Mouse (Mus musculus) CH12.LX (cell line): ENCODE results near the gene Drc1. TPM values are rescaled to one million over a fixed set of nuclear protein-coding genes. Genes with fewer than 3 reads are reported as not detected.

ENCODE experiments used
- DNase-seq: peaks from one replicate; pipeline ENCODE4 v3.0.0-alpha.2; 2013; ENCODE audit errors: extremely low read depth
- H3K27ac ChIP-seq: 2 replicates; pipeline ENCODE4 v1.5.1; 2012; ENCODE audit warnings: low read depth, mild to moderate bottlenecking, control low read depth, moderate library complexity; ENCODE audit not compliant: insufficient read depth
- H3K27me3 ChIP-seq: replicated peaks from 2 replicates; pipeline ENCODE3; 2012; ENCODE audit warnings: inconsistent platforms
- H3K36me3 ChIP-seq, 2 experiments: replicated peaks in 1 of 2; 2 replicates each; pipeline versions ENCODE3 to v1.6.1; 2012; ENCODE audit warnings: inconsistent platforms in 1 of 2, low read length in 1 of 2, mild to moderate bottlenecking in 1 of 2, mixed read lengths in 1 of 2, moderate library complexity in 1 of 2; ENCODE audit not compliant: control insufficient read depth in 1 of 2, insufficient read depth in 1 of 2
- H3K4me1 ChIP-seq, 2 experiments: 2 replicates each; pipeline ENCODE4 v1.6.1; 2012; ENCODE audit warnings: inconsistent platforms in 1 of 2, moderate library complexity in 1 of 2; ENCODE audit not compliant: insufficient read depth in 2 of 2, control insufficient read depth in 1 of 2
- H3K4me2 ChIP-seq: 2 replicates; pipeline ENCODE4 v1.6.1; 2012; ENCODE audit warnings: low read depth, mild to moderate bottlenecking, control low read depth; ENCODE audit not compliant: poor library complexity, insufficient read depth, severe bottlenecking
- H3K4me3 ChIP-seq, 3 experiments: fragments of 150-350 bp in 1 of 3; sonication (generic) in 1 of 3; replicated peaks in 1 of 3; 2 replicates each; pipeline versions ENCODE3 to v1.5.1; 2011 to 2012; ENCODE audit warnings: low read depth in 2 of 3, low read length in 2 of 3, mild to moderate bottlenecking in 2 of 3, moderate library complexity in 2 of 3, control low read depth in 1 of 3, improper control_type of control experiment in 1 of 3, inconsistent platforms in 1 of 3, mixed read lengths in 1 of 3; ENCODE audit not compliant: poor library complexity in 1 of 3
- H3K79me2 ChIP-seq: replicated peaks from 2 replicates; pipeline ENCODE4 v1.6.1; 2012; ENCODE audit warnings: mild to moderate bottlenecking, moderate library complexity; ENCODE audit not compliant: control insufficient read depth, poor library complexity, insufficient read depth, severe bottlenecking; ENCODE audit errors: extremely low read depth
- H3K9ac ChIP-seq: 2 replicates; pipeline ENCODE4 v1.6.1; 2012; ENCODE audit warnings: low read depth, mild to moderate bottlenecking, control low read depth, moderate library complexity; ENCODE audit not compliant: insufficient read depth
- H3K9me3 ChIP-seq: replicated peaks from 2 replicates; pipeline ENCODE3; 2012; ENCODE audit warnings: low read length, inconsistent platforms, mixed read lengths
- BHLHE40 ChIP-seq: IDR thresholded peaks from 2 replicates; pipeline ENCODE4 v1.6.1; 2011; ENCODE audit warnings: mild to moderate bottlenecking, low read depth, low read length, improper control_type of control experiment
- CHD1 ChIP-seq: IDR thresholded peaks from 2 replicates; pipeline ENCODE4 v1.6.1; 2012; ENCODE audit warnings: low read depth, low read length, improper control_type of control experiment, inconsistent platforms
- CTCF ChIP-seq, 2 experiments: IDR thresholded peaks in 1 of 2; conservative IDR thresholded peaks in 1 of 2; 2 replicates each; pipeline ENCODE4 v1.5.1; 2011 to 2012; ENCODE audit warnings: low read depth in 2 of 2, low read length in 2 of 2, improper control_type of control experiment in 1 of 2, inconsistent platforms in 1 of 2, mild to moderate bottlenecking in 1 of 2, moderate library complexity in 1 of 2
- E2F4 ChIP-seq: IDR thresholded peaks from 2 replicates; pipeline ENCODE4 v1.6.1; 2011; ENCODE audit warnings: low read depth, low read length, improper control_type of control experiment; ENCODE audit not compliant: insufficient replicate concordance
- ELF1 ChIP-seq: IDR thresholded peaks from 2 replicates; pipeline ENCODE4 v1.6.1; 2014; ENCODE audit warnings: low read depth, mild to moderate bottlenecking, inconsistent platforms, low read length, improper control_type of control experiment
- ETS1 ChIP-seq: conservative IDR thresholded peaks from 2 replicates; pipeline ENCODE4 v1.6.1; 2012; ENCODE audit warnings: low read depth, mild to moderate bottlenecking, inconsistent platforms, low read length, improper control_type of control experiment, moderate library complexity
- GABPA ChIP-seq: IDR thresholded peaks from 2 replicates; pipeline ENCODE4 v1.6.1; 2012; ENCODE audit warnings: low read depth, low read length, improper control_type of control experiment, inconsistent platforms; ENCODE audit not compliant: insufficient replicate concordance
- HCFC1 ChIP-seq: IDR thresholded peaks from 2 replicates; pipeline ENCODE4 v1.6.1; 2012; ENCODE audit warnings: low read depth, mild to moderate bottlenecking, inconsistent platforms, low read length, improper control_type of control experiment
- IRF4 ChIP-seq: IDR thresholded peaks from 2 replicates; pipeline ENCODE4 v1.6.1; 2014; ENCODE audit warnings: low read depth, mild to moderate bottlenecking, inconsistent platforms, low read length, improper control_type of control experiment
- KAT2A ChIP-seq: IDR thresholded peaks from 2 replicates; pipeline ENCODE4 v1.6.1; 2012; ENCODE audit warnings: low read length, improper control_type of control experiment, inconsistent platforms; ENCODE audit not compliant: insufficient replicate concordance
- MAX ChIP-seq: IDR thresholded peaks from 2 replicates; pipeline ENCODE4 v1.6.1; 2011; ENCODE audit warnings: low read length, improper control_type of control experiment
- MAZ ChIP-seq: IDR thresholded peaks from 2 replicates; pipeline ENCODE4 v1.6.1; 2012; ENCODE audit warnings: low read depth, mild to moderate bottlenecking, inconsistent platforms, low read length, improper control_type of control experiment, moderate library complexity
- MXI1 ChIP-seq: IDR thresholded peaks from 2 replicates; pipeline ENCODE4 v1.6.1; 2011; ENCODE audit warnings: mild to moderate bottlenecking, low read depth, low read length, improper control_type of control experiment
- MYC ChIP-seq: IDR thresholded peaks from 2 replicates; pipeline ENCODE4 v1.6.1; 2011; ENCODE audit warnings: low read depth, mild to moderate bottlenecking, improper control_type of control experiment, low read length
- NELFE ChIP-seq: IDR thresholded peaks from 2 replicates; pipeline ENCODE4 v1.6.1; 2011; ENCODE audit warnings: low read depth, low read length, improper control_type of control experiment
- NRF1 ChIP-seq: IDR thresholded peaks from 2 replicates; pipeline ENCODE4 v1.6.1; 2014; ENCODE audit warnings: low read depth, mild to moderate bottlenecking, inconsistent platforms, low read length, improper control_type of control experiment, moderate library complexity
- PAX5 ChIP-seq: IDR thresholded peaks from 2 replicates; pipeline ENCODE4 v1.6.1; 2012; ENCODE audit warnings: low read length, inconsistent platforms, mixed read lengths
- POLR2A ChIP-seq: IDR thresholded peaks from 2 replicates; pipeline ENCODE4 v1.6.1; 2011; ENCODE audit warnings: low read depth, mild to moderate bottlenecking, improper control_type of control experiment, low read length
- POLR2AphosphoS2 ChIP-seq: IDR thresholded peaks from 2 replicates; pipeline ENCODE4 v1.6.1; 2011; ENCODE audit warnings: low read depth, low read length, improper control_type of control experiment
- RAD21 ChIP-seq: IDR thresholded peaks from 2 replicates; pipeline ENCODE4 v1.6.1; 2011; ENCODE audit warnings: low read depth, mild to moderate bottlenecking, low read length, improper control_type of control experiment, moderate library complexity
- SIN3A ChIP-seq: IDR thresholded peaks from 2 replicates; pipeline ENCODE4 v1.6.1; 2012; ENCODE audit warnings: low read length, improper control_type of control experiment, inconsistent platforms
- SMC3 ChIP-seq: IDR thresholded peaks from 2 replicates; pipeline ENCODE4 v1.6.1; 2011; ENCODE audit warnings: low read depth, low read length, improper control_type of control experiment
- TBP ChIP-seq: conservative IDR thresholded peaks from 2 replicates; pipeline ENCODE4 v1.6.1; 2011; ENCODE audit warnings: low read depth, low read length, improper control_type of control experiment
- TCF12 ChIP-seq: IDR thresholded peaks from 2 replicates; pipeline ENCODE4 v1.6.1; 2014; ENCODE audit warnings: low read depth, mild to moderate bottlenecking, inconsistent platforms, low read length, improper control_type of control experiment
- USF2 ChIP-seq: conservative IDR thresholded peaks from 2 replicates; pipeline ENCODE4 v1.6.1; 2011; ENCODE audit warnings: low read depth, low read length, improper control_type of control experiment
- ZMIZ1 ChIP-seq: IDR thresholded peaks from 2 replicates; pipeline ENCODE4 v1.6.1; 2012; ENCODE audit warnings: low read depth, mild to moderate bottlenecking, inconsistent platforms, low read length, improper control_type of control experiment
- ZNF384 ChIP-seq: IDR thresholded peaks from 2 replicates; pipeline ENCODE4 v1.6.1; 2012; ENCODE audit warnings: low read depth, low read length, improper control_type of control experiment, inconsistent platforms
- dilution Hi-C: fragments of 300-500 bp; cut with MboI; formaldehyde crosslinking; loops from 2 replicates; pipeline ENCODE4 v1.14.3; 2020; ENCODE audit warnings: low sequenced_read_pairs; ENCODE audit not compliant: extremely low pct_unique_long_range_greater_than_20kb, extremely low pct_ligation_motif_present
- in situ Hi-C: fragments of 300-500 bp; cut with MboI; formaldehyde crosslinking; loops from 3 replicates; pipeline ENCODE4 v1.14.3; 2019; ENCODE audit warnings: low sequenced_read_pairs, low pct_ligation_motif_present, low pct_unique_long_range_greater_than_20kb, mixed read lengths
- polyA plus RNA-seq: library from polyadenylated mRNA; unstranded; fragments of >175 nt; gene quantifications from 2 replicates; pipeline ENCODE4 v1.2.1, GENCODE M21; 2012; ENCODE audit warnings: low read depth; ENCODE audit not compliant: insufficient read length
- total RNA-seq, 2 experiments: library from RNA; depleted of rRNA; stranded (reverse); fragments of 300-350 nt in 1 of 2; fragments of >200 nt in 1 of 2; gene quantifications; 2 replicates each; pipeline ENCODE4 v1.2.3; 2012 to 2014

Gene Drc1
- total and polyA plus RNA-seq, 3 experiments, result 0.04 TPM; not detected in 2

DNA sequence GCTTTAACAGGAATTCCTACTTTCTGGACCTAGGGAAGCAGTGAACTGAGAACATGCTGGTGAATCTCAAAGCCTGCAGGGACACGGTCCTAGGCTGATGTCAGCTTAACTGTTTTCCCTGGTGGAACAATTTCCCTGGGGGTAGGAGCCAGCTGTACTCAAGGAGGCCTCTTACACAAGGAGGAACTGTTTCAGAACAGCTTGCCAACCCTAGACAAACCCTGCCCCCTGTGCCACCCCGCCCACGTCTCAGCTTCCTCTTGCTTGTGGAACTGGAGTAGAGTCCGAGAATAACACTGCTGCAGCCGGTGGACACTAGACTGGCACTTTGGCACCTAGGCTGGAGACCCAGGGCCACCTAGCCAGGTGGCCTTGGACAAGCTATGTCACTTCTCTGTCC, 88.2 kb downstream of the Drc1 start:
- no peaks in the 10 kb centered on the region for H3K79me2 ChIP-seq
- dilution Hi-C loops, result no loop called here
- peaks cover 27% of the 10 kb centered on the region for H3K27me3 ChIP-seq

GRCm38 (mm10) chr5:30382876-30383275, 101.7 kb downstream of the Drc1 start:
- DNase-seq, result no peak
- Histone ChIP-seq H3K27me3 (peaks cover 77% of the 10 kb centered on the region), H3K27ac (no peak overlapping the region), H3K79me2 (no peaks in the 10 kb centered on the region)
- in situ Hi-C loops, result no loop called here
- no peak for TF ChIP-seq CHD1
- no peak for TF ChIP-seq POLR2AphosphoS2
- TF ChIP-seq KAT2A, result no peak
- TF ChIP-seq POLR2A, result no peak
- TF ChIP-seq USF2, result no peak
- TF ChIP-seq RAD21, result no peak
- no peak for TF ChIP-seq NRF1
- TF ChIP-seq TCF12, result no peak
- no peak for TF ChIP-seq NELFE
- TF ChIP-seq CTCF (conservative IDR thresholded peaks at IDR 0.05 in 1 of 2, IDR thresholded peaks at IDR 0.05 in 1 of 2; ENCODE audit: low read depth in 2 of 2, low read length in 2 of 2), result no peak
- no peak for TF ChIP-seq HCFC1
- no peak for TF ChIP-seq BHLHE40
- TF ChIP-seq IRF4, result no peak
- TF ChIP-seq ZMIZ1, result no peak
- TF ChIP-seq ZNF384, result no peak
- TF ChIP-seq PAX5, result no peak
- no peak for TF ChIP-seq MAZ
- TF ChIP-seq ELF1, result no peak
- no peak for TF ChIP-seq SIN3A
- no peak for TF ChIP-seq SMC3
- TF ChIP-seq, all 38 proteins: peak for 0
- Histone ChIP-seq H3K9ac (no peak overlapping the region), H3K36me3 (no peaks in the 10 kb centered on the region), H3K4me3 (no peak overlapping the region), H3K4me2 (no peak overlapping the region), H3K9me3 (no peaks in the 10 kb centered on the region), H3K4me1 (no peaks in the 10 kb centered on the region; a peak in 1 of 4 replicates)
- dilution Hi-C loops, result no loop called here

More for the DNA sequence above, 88.2 kb downstream of the Drc1 start:
- peak; percentile 4 for DNase-seq
- Histone ChIP-seq H3K36me3 (no peaks in the 10 kb centered on the region), H3K27ac (no peak overlapping the region), H3K4me3 (no peak overlapping the region), H3K4me1 (peaks cover 0 to 17% of the 10 kb centered on the region in 2 experiments; a peak in 2 of 4 replicates), H3K9ac (no peak overlapping the region), H3K9me3 (no peaks in the 10 kb centered on the region), H3K4me2 (no peak overlapping the region)
- in situ Hi-C loops, result no loop called here
- TF ChIP-seq ETS1, result no peak
- TF ChIP-seq NRF1, result no peak
- no peak for TF ChIP-seq TBP
- no peak for TF ChIP-seq POLR2A
- no peak for TF ChIP-seq SMC3
- no peak for TF ChIP-seq E2F4
- no peak for TF ChIP-seq HCFC1
- TF ChIP-seq USF2, result no peak
- TF ChIP-seq GABPA, result no peak
- no peak for TF ChIP-seq MAX
- TF ChIP-seq MYC, result no peak
- no peak for TF ChIP-seq ZMIZ1
- no peak for TF ChIP-seq MXI1
- no peak for TF ChIP-seq BHLHE40
